In the genomic region with DNA sequence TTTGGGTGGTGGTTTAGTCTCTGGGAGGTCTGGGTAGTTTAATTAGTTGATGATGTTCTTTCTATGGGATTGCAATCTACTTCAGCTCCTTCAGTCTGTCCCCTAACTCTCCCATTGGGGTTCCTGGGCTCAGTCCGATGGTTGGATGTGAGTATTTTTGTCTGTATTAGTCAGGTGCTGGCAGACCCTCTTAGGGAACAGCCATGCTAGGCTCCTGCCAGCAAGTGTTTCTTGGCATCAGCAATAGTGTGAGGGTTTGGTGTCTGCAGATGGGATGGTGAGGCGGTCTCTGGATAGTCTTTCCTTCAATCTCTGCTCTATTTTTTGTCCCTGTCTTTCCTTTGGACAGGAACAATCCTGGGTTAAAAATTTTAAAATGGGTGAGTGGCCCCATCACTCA, we compare ENCODE assay signal across 35 mouse cellular contexts. TPM values are rescaled to one million over a fixed set of nuclear protein-coding genes. Genes with fewer than 3 reads are reported as not detected.
DNase-seq lines count a peak whose midpoint lies in the region; ATAC-seq and TF ChIP-seq lines count a peak whose summit lies in the region.
"Had no signal": no experiment of that assay in that cellular context is flagged by ENCODE, and none has a peak within 500 bp of the region (broad histone marks: within the 10 kb centered on the region; RNA-seq: fewer than 3 reads in every experiment).

No protein-coding gene starts in this region.

- intact Hi-C loops in heart, adult 2 months (cut with DNase I): no loop called here

- DNase-seq in cerebellum, postnatal 14 days: peak; percentile 25 to 38
- peak; percentile 24 for DNase-seq in gastrocnemius, adult 18-20 months (ENCODE audit: low spot score)
- DNase-seq in gastrocnemius, postnatal 10 days: no peak
- DNase-seq in brain, embryonic 14.5 days (ENCODE audit: low read depth): peak; percentile 38
- no peak for DNase-seq in heart, adult 2 months
- DNase-seq: adrenal gland, postnatal 10 days; adrenal gland, postnatal 36 days; B cell, adult 2 months; cerebellum, adult 18-20 months; cerebellum, adult 9-11 months; gastrocnemius, postnatal 14 days; heart, adult 18-20 months; heart, postnatal 14 days; heart, postnatal 4 days; kidney, adult 18-20 months; kidney, adult 9 months had no signal

- H3K36me3 ChIP-seq in forebrain, embryonic 16.5 days (ENCODE audit: control insufficient read depth, insufficient read depth): no peaks in the 10 kb centered on the region
- H3K36me3 ChIP-seq in forebrain, embryonic 12.5 days (replicated peaks): no peaks in the 10 kb centered on the region
- H3K36me3 ChIP-seq in heart, adult 2 months (ENCODE audit: control insufficient read depth, insufficient read depth, low read length): no peaks in the 10 kb centered on the region
- H3K36me3 ChIP-seq: G1E; heart, embryonic 10.5 days; heart, embryonic 13.5 days had no signal

- H3K4me2 ChIP-seq in forebrain, embryonic 16.5 days (ENCODE audit: low read length): no peak overlapping the region
- H3K4me2 ChIP-seq in forebrain, embryonic 12.5 days: no peak overlapping the region
- H3K4me2 ChIP-seq: heart, embryonic 13.5 days; hindbrain, embryonic 14.5 days had no signal

- H3K9me3 ChIP-seq in forebrain, embryonic 16.5 days (ENCODE audit: control insufficient read depth, low read length): no peaks in the 10 kb centered on the region
- no peaks in the 10 kb centered on the region for H3K9me3 ChIP-seq in forebrain, embryonic 12.5 days
- H3K9me3 ChIP-seq: G1E; heart, embryonic 10.5 days; heart, embryonic 13.5 days had no signal

- H3K27ac ChIP-seq in forebrain, embryonic 16.5 days (ENCODE audit: low read length): no peak overlapping the region
- no peak overlapping the region for H3K27ac ChIP-seq in forebrain, embryonic 12.5 days
- no peak overlapping the region for H3K27ac ChIP-seq in heart, adult 2 months
- H3K27ac ChIP-seq: heart, embryonic 10.5 days; heart, embryonic 13.5 days; hindbrain, embryonic 14.5 days; hindbrain, postnatal 0 days had no signal

- 66% methylated on average over 2 of the region's 2 CpGs for WGBS in forebrain, embryonic 16.5 days
- 83% methylated on average over 2 of the region's 2 CpGs for WGBS in forebrain, embryonic 12.5 days
- WGBS in heart, adult 2 months: 53% methylated on average over 2 of the region's 2 CpGs

- no peak for TF ChIP-seq CTCF in brain, embryonic 14.5 days (IDR thresholded peaks at IDR 0.05; ENCODE audit: borderline replicate concordance, extremely low read depth, insufficient read depth, insufficient read length)
- no peak for TF ChIP-seq CTCF in heart, adult 2 months (IDR thresholded peaks at IDR 0.05)

- no peak overlapping the region for H3K4me3 ChIP-seq in forebrain, embryonic 16.5 days (replicated peaks; ENCODE audit: low read length)
- H3K4me3 ChIP-seq in forebrain, embryonic 12.5 days (replicated peaks): no peak overlapping the region
- H3K4me3 ChIP-seq in heart, adult 2 months: no peak overlapping the region
- H3K4me3 ChIP-seq: heart, embryonic 10.5 days; heart, embryonic 13.5 days had no signal

- H3K4me1 ChIP-seq in forebrain, embryonic 16.5 days (replicated peaks; ENCODE audit: control insufficient read depth, insufficient read depth, low read length): peaks cover 4% of the 10 kb centered on the region; the same call in 1 of the 2 replicates
- H3K4me1 ChIP-seq in forebrain, embryonic 12.5 days: no peaks in the 10 kb centered on the region
- no peaks in the 10 kb centered on the region for H3K4me1 ChIP-seq in heart, adult 2 months (ENCODE audit: control insufficient read depth, insufficient read depth, low read length)
- H3K4me1 ChIP-seq: heart, embryonic 10.5 days had no signal

- no peaks in the 10 kb centered on the region for H3K27me3 ChIP-seq in forebrain, embryonic 16.5 days (replicated peaks; ENCODE audit: control insufficient read depth, insufficient read depth, low read length)
- H3K27me3 ChIP-seq in forebrain, embryonic 12.5 days: no peaks in the 10 kb centered on the region
- no peaks in the 10 kb centered on the region for H3K27me3 ChIP-seq in heart, adult 2 months (ENCODE audit: control insufficient read depth, insufficient read depth, low read length)
- H3K27me3 ChIP-seq: CH12.LX; heart, embryonic 13.5 days had no signal

- TF ChIP-seq EP300 in heart, adult 2 months (IDR thresholded peaks at IDR 0.05; ENCODE audit: insufficient read depth, low read depth, low read length): no peak

- H3K79me2 ChIP-seq in heart, adult 2 months (replicated peaks; ENCODE audit: control insufficient read depth, insufficient read depth, low read length): no peaks in the 10 kb centered on the region

- no peak for TF ChIP-seq POLR2A in brain, embryonic 14.5 days (IDR thresholded peaks at IDR 0.05; ENCODE audit: borderline replicate concordance, extremely low read depth, insufficient read depth, insufficient read length, poor library complexity, severe bottlenecking)
- no peak for TF ChIP-seq POLR2A in heart, adult 2 months (IDR thresholded peaks at IDR 0.05; ENCODE audit: insufficient read depth, low read depth, low read length)

- H3K9ac ChIP-seq in forebrain, embryonic 16.5 days (replicated peaks; ENCODE audit: low read depth, low read length): no peak overlapping the region
- no peak overlapping the region for H3K9ac ChIP-seq in forebrain, embryonic 12.5 days
- H3K9ac ChIP-seq in heart, adult 2 months (ENCODE audit: low read depth, low read length): no peak overlapping the region
- H3K9ac ChIP-seq: heart, embryonic 13.5 days; hindbrain, embryonic 14.5 days had no signal

- no peak for ATAC-seq in cerebellum, adult (ENCODE audit: insufficient number of reproducible peaks, low FRiP score, low TSS enrichment)
- ATAC-seq in forebrain, embryonic 16.5 days: peak; percentile 56; the same call in 1 of the 2 replicates
- ATAC-seq in forebrain, embryonic 12.5 days (ENCODE audit: low FRiP score): no peak
- ATAC-seq: hindbrain, postnatal 0 days; inflammation-experienced regulatory T-cells, adult 6 months; intestine, embryonic 16.5 days; Patski had no signal

RNA-seq across cellular contexts. Expression of gene Gstk1, which starts 7.4 kb away (rescaled TPM):
- 8.2 and 10.1 TPM in 2 replicates for polyA plus RNA-seq in forebrain, embryonic 16.5 days (2015; fragmentation: Nextera tagmentation; extraction: Ambion mirVana)
- polyA plus RNA-seq in forebrain, embryonic 12.5 days (2016; fragmentation: Nextera tagmentation; extraction: Ambion mirVana): 11.8 and 12.8 TPM in 2 replicates
- total RNA-seq in gastrocnemius, adult 18-20 months (2021): 10 to 100 TPM; 45.4 to 57.2 TPM
- total RNA-seq in gastrocnemius, postnatal 10 days (2021): 10 to 100 TPM; 10.9 to 12.7 TPM
- polyA plus RNA-seq in brain, embryonic 14.5 days (2012; rRNA removed): 6.7 and 7.1 TPM in 2 replicates
- 100 to 1,000 TPM; 139 to 167 TPM for total RNA-seq in heart, adult 2 months (2021)
- polyA plus RNA-seq in heart, adult 2 months (2012; rRNA removed): 87.1 and 118 TPM in 2 replicates
- polyA plus RNA-seq: G1E had no signal

RNA-seq across cellular contexts. Expression of gene Tmem139, which starts 8.7 kb away (rescaled TPM):
- 0.21 and 0.24 TPM in 2 replicates for polyA plus RNA-seq in forebrain, embryonic 16.5 days (2015; fragmentation: Nextera tagmentation; extraction: Ambion mirVana)
- polyA plus RNA-seq in forebrain, embryonic 12.5 days (2016; fragmentation: Nextera tagmentation; extraction: Ambion mirVana): 0.17 TPM in 1 of 2 replicates, not detected in the other
- under 1 TPM; 0.19 to 0.27 TPM for total RNA-seq in gastrocnemius, adult 18-20 months (2021)
- total RNA-seq in gastrocnemius, postnatal 10 days (2021): not detected
- 0.14 TPM in 1 of 2 replicates, not detected in the other for polyA plus RNA-seq in brain, embryonic 14.5 days (2012; rRNA removed)
- total RNA-seq in heart, adult 2 months (2021): under 1 TPM in 1 of 2 experiments, not detected in 1; 0.21 TPM
- polyA plus RNA-seq in heart, adult 2 months (2012; rRNA removed): 0.15 and 0.33 TPM in 2 replicates
- total RNA-seq: CH12.LX; gastrocnemius, postnatal 14 days; heart, postnatal 14 days had no signal
- polyA plus RNA-seq: G1E; hindbrain, embryonic 14.5 days; inflammation-experienced regulatory T-cells, adult 6 months had no signal

RNA-seq across cellular contexts. Expression of gene Casp2, which starts 11.7 kb away (rescaled TPM):
- polyA plus RNA-seq in forebrain, embryonic 16.5 days (2015; fragmentation: Nextera tagmentation; extraction: Ambion mirVana): 62.1 and 72.2 TPM in 2 replicates
- 74.0 and 79.8 TPM in 2 replicates for polyA plus RNA-seq in forebrain, embryonic 12.5 days (2016; fragmentation: Nextera tagmentation; extraction: Ambion mirVana)
- total RNA-seq in gastrocnemius, adult 18-20 months (2021): 1 to 10 TPM; 3.7 to 4.1 TPM
- 10 to 100 TPM; 10.5 to 18.3 TPM for total RNA-seq in gastrocnemius, postnatal 10 days (2021)
- polyA plus RNA-seq in brain, embryonic 14.5 days (2012; rRNA removed): 76.1 and 101 TPM in 2 replicates
- 10 to 100 TPM in 1 of 2 experiments, 1 to 10 TPM in 1; 7.5 to 12.2 TPM for total RNA-seq in heart, adult 2 months (2021)
- polyA plus RNA-seq in heart, adult 2 months (2012; rRNA removed): 12.1 and 18.6 TPM in 2 replicates

RNA-seq across cellular contexts. Expression of gene Clcn1, which starts 33.4 kb away (rescaled TPM):
- 1.6 and 2.0 TPM in 2 replicates for polyA plus RNA-seq in forebrain, embryonic 16.5 days (2015; fragmentation: Nextera tagmentation; extraction: Ambion mirVana)
- polyA plus RNA-seq in forebrain, embryonic 12.5 days (2016; fragmentation: Nextera tagmentation; extraction: Ambion mirVana): 1.7 and 2.2 TPM in 2 replicates
- 100 to 1,000 TPM; 153 TPM for total RNA-seq in gastrocnemius, adult 18-20 months (2021)
- 10 to 100 TPM; 74.8 to 78.2 TPM for total RNA-seq in gastrocnemius, postnatal 10 days (2021)
- polyA plus RNA-seq in brain, embryonic 14.5 days (2012; rRNA removed): 11.0 and 12.0 TPM in 2 replicates
- total RNA-seq in heart, adult 2 months (2021): 1 to 10 TPM; 4.3 to 4.9 TPM
- polyA plus RNA-seq in heart, adult 2 months (2012; rRNA removed): 12.1 and 20.9 TPM in 2 replicates
- polyA plus RNA-seq: G1E; inflammation-experienced regulatory T-cells, adult 6 months had no signal

RNA-seq across cellular contexts. Expression of gene Tas2r144, which starts 38.0 kb away (rescaled TPM):
- polyA plus RNA-seq in forebrain, embryonic 16.5 days (2015; fragmentation: Nextera tagmentation; extraction: Ambion mirVana): not detected in 2 replicates
- not detected in 2 replicates for polyA plus RNA-seq in forebrain, embryonic 12.5 days (2016; fragmentation: Nextera tagmentation; extraction: Ambion mirVana)
- not detected for total RNA-seq in gastrocnemius, adult 18-20 months (2021)
- not detected for total RNA-seq in gastrocnemius, postnatal 10 days (2021)
- polyA plus RNA-seq in brain, embryonic 14.5 days (2012; rRNA removed): not detected in 2 replicates
- not detected for total RNA-seq in heart, adult 2 months (2021)
- not detected in 2 replicates for polyA plus RNA-seq in heart, adult 2 months (2012; rRNA removed)
- total RNA-seq: adrenal gland, adult 18-20 months; adrenal gland, postnatal 10 days; adrenal gland, postnatal 36 days; CH12.LX; gastrocnemius, postnatal 14 days; heart, adult 18-20 months; heart, postnatal 14 days; heart, postnatal 4 days; hindbrain, postnatal 0 days had no signal
- polyA plus RNA-seq: embryonic facial prominence, embryonic 11.5 days; embryonic facial prominence, embryonic 14.5 days; G1E; gonadal fat pad, adult 2 months; heart, embryonic 10.5 days; heart, embryonic 13.5 days; heart, embryonic 16.5 days; hindbrain, embryonic 11.5 days; hindbrain, embryonic 14.5 days; hindbrain, postnatal 0 days; inflammation-experienced regulatory T-cells, adult 6 months; intestine, embryonic 16.5 days; kidney, embryonic 16.5 days; Patski had no signal

Comparison
In these comparisons a context has a peak if more than half of its experiments do, and no peak if none do; other contexts are left out.
1. DNase-seq: peak in cerebellum, postnatal 14 days (2 of 2), gastrocnemius, adult 18-20 months (single experiment) and brain, embryonic 14.5 days (single experiment); none in gastrocnemius, postnatal 10 days (single experiment) and heart, adult 2 months (0 of 2).